Mouse (Mus musculus): Measurements from ENCODE around the gene Krtap5-4.

GRCm38 (mm10) chr7:142341564-142342246, 38.4 kb downstream of the Krtap5-4 start:
- TF ChIP-seq CTCF (IDR thresholded peaks at IDR 0.05; ENCODE audit: low read depth, low read length) = no peak
- TF ChIP-seq POLR2A (IDR thresholded peaks at IDR 0.05; ENCODE audit: extremely low read depth, insufficient read depth, low read length) = no peak

All from liver, adult 2 months (tissue).